Mouse (Mus musculus): ENCODE results near the gene Ano7.

GRCm38 (mm10) chr1:93352724-93353123, 21.0 kb upstream of the Ano7 start:
- TF ChIP-seq CTCF (IDR thresholded peaks at IDR 0.05; ENCODE audit: control insufficient read depth, insufficient read depth, low read length): no peak
- no peak for TF ChIP-seq POLR2A (IDR thresholded peaks at IDR 0.05; ENCODE audit: borderline replicate concordance, control insufficient read depth, low read depth, low read length)
